Mouse (Mus musculus) liver, adult 2 months (tissue): Measurements from ENCODE around the gene Cntrl.

Source experiments
- CTCF ChIP-seq: fragments of 200-500 bp; IDR thresholded peaks from 2 replicates; pipeline ENCODE4 v1.5.1; 2011; ENCODE audit warnings: low read depth, low read length, control low read depth
- POLR2A ChIP-seq: fragments of 200-500 bp; IDR thresholded peaks from 2 replicates; pipeline ENCODE4 v1.6.1; 2011; ENCODE audit warnings: low read length, control low read depth; ENCODE audit not compliant: insufficient read depth; ENCODE audit errors: extremely low read depth

- TF ChIP-seq CTCF (no peak), POLR2A (no peak)
Measured at GRCm38 (mm10) chr2:35161846-35162488, 52.7 kb downstream of the Cntrl start.
